Mouse (Mus musculus): ENCODE data around the gene Gm10300.

DNA sequence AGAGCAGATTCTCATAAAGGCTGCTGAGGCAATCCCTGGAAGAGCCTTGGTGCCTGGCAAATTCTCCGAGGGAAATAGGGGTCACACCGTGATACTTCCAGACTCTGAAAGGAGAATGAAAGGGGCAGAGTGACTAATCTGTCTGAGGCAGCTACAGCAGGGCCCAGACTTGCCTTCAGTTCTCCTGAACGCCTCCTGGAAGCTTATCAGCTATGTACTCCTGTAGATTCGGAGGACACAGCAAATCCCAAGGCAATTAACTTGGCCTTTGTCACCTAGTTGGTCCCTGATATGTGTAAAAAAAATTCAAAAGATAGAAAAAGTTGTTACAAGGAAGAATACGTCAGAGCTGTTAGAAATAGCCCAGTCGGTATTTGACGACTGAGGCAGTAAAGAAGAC, 20.5 kb downstream of the Gm10300 start:
- TF ChIP-seq CTCF (IDR thresholded peaks at IDR 0.05; ENCODE audit: borderline replicate concordance, insufficient read depth, low read length) (no peak), POLR2A (IDR thresholded peaks at IDR 0.05; ENCODE audit: low read depth, low read length) (no peak)

All from embryonic fibroblast, embryonic 13.5 days (primary cell).